Comparison of ENCODE assay signal across 8 mouse cellular contexts in genomic region chr15:83463369-83464082, GRCm38 (mm10). TPM values are rescaled to one million over a fixed set of nuclear protein-coding genes. Genes with fewer than 3 reads are reported as not detected.
DNase-seq lines count a peak whose midpoint lies in the region; ATAC-seq and TF ChIP-seq lines count a peak whose summit lies in the region.

No protein-coding gene starts in this region.

- peak overlapping the region; percentile 76 for H3K9ac ChIP-seq in lung, embryonic 14.5 days
- H3K9ac ChIP-seq in liver, embryonic 11.5 days (ENCODE audit: low read depth, low read length): peak overlapping the region; percentile 92
- peak overlapping the region; percentile 86 for H3K9ac ChIP-seq in stomach, embryonic 16.5 days (ENCODE audit: low read length)

- peaks cover 8% of the 10 kb centered on the region; the same call in 1 of the 2 replicates for H3K4me1 ChIP-seq in lung, embryonic 14.5 days (ENCODE audit: insufficient read depth)
- H3K4me1 ChIP-seq in bone marrow, adult 2 months (ENCODE audit: control insufficient read depth, insufficient read depth, low read length): peaks cover 4% of the 10 kb centered on the region; the same call in 1 of the 2 replicates
- H3K4me1 ChIP-seq in liver, embryonic 11.5 days (replicated peaks; ENCODE audit: control insufficient read depth, insufficient read depth, low read length): peaks cover 9% of the 10 kb centered on the region
- peaks cover 9% of the 10 kb centered on the region for H3K4me1 ChIP-seq in stomach, embryonic 16.5 days (ENCODE audit: control insufficient read depth, insufficient read depth, low read length)

- no peak for TF ChIP-seq POLR2A in bone marrow, adult 2 months (IDR thresholded peaks at IDR 0.05; ENCODE audit: borderline replicate concordance, control insufficient read depth, low read depth, low read length)

- peak overlapping the region; percentile 75 for H3K4me3 ChIP-seq in lung, embryonic 14.5 days (ENCODE audit: low read depth, low read length)
- peak overlapping the region; percentile 96 for H3K4me3 ChIP-seq in bone marrow, adult 2 months (replicated peaks; ENCODE audit: control insufficient read depth, low read depth, low read length)
- peak overlapping the region; percentile 89 for H3K4me3 ChIP-seq in liver, embryonic 11.5 days (ENCODE audit: low read depth, low read length)
- H3K4me3 ChIP-seq in stomach, embryonic 16.5 days (replicated peaks; ENCODE audit: low read length): peak overlapping the region; percentile 81

- intact Hi-C loops in left cerebral cortex, postnatal 36 days (cut with DNase I): no loop called here

- no peak for ATAC-seq in lung, embryonic 14.5 days (ENCODE audit: insufficient read depth)
- 0 out of 2 replicates have a peak, but pooled peaks have one; percentile 14 for ATAC-seq in granulocyte monocyte progenitor cell, adult 5-6 weeks (replicated peaks; ENCODE audit: poor library complexity, severe bottlenecking)
- ATAC-seq in liver, embryonic 11.5 days (replicated peaks; ENCODE audit: low FRiP score): no peak
- ATAC-seq in stomach, embryonic 16.5 days (ENCODE audit: insufficient read depth, low FRiP score): no peak

- peak; percentile 44 for DNase-seq in lung, embryonic 14.5 days
- no peak for DNase-seq in lung, postnatal 10 days
- DNase-seq in liver, embryonic 11.5 days (ENCODE audit: low spot score): no peak
- DNase-seq in left cerebral cortex, postnatal 36 days (ENCODE audit: low spot score in 2 of 2): no peak
- no peak for DNase-seq in gastrocnemius, postnatal 10 days

- TF ChIP-seq CTCF in lung, embryonic 14.5 days (IDR thresholded peaks at IDR 0.05; ENCODE audit: low read depth): no peak
- TF ChIP-seq CTCF in bone marrow, adult 2 months (IDR thresholded peaks at IDR 0.05; ENCODE audit: control insufficient read depth, insufficient read depth, low read length): no peak

- no peaks in the 10 kb centered on the region for H3K9me3 ChIP-seq in lung, embryonic 14.5 days (ENCODE audit: low read depth, low read length)
- H3K9me3 ChIP-seq in liver, embryonic 11.5 days (ENCODE audit: control insufficient read depth, low read length): no peaks in the 10 kb centered on the region
- H3K9me3 ChIP-seq in stomach, embryonic 16.5 days (replicated peaks; ENCODE audit: control insufficient read depth, low read length): no peaks in the 10 kb centered on the region

- no peaks in the 10 kb centered on the region for H3K36me3 ChIP-seq in lung, embryonic 14.5 days (ENCODE audit: insufficient read depth)
- H3K36me3 ChIP-seq in liver, embryonic 11.5 days (ENCODE audit: control insufficient read depth, insufficient read depth, low read length): no peaks in the 10 kb centered on the region
- H3K36me3 ChIP-seq in stomach, embryonic 16.5 days (ENCODE audit: control insufficient read depth, insufficient read depth, low read length): no peaks in the 10 kb centered on the region

- no peaks in the 10 kb centered on the region for H3K27me3 ChIP-seq in lung, embryonic 14.5 days (ENCODE audit: insufficient read depth, low read length)
- no peaks in the 10 kb centered on the region for H3K27me3 ChIP-seq in liver, embryonic 11.5 days (replicated peaks; ENCODE audit: control insufficient read depth, insufficient read depth, low read length)
- H3K27me3 ChIP-seq in stomach, embryonic 16.5 days (ENCODE audit: control insufficient read depth, insufficient read depth, low read length): no peaks in the 10 kb centered on the region

- peak overlapping the region; percentile 76; the same call in 1 of the 2 replicates for H3K27ac ChIP-seq in lung, embryonic 14.5 days (ENCODE audit: low read depth)
- H3K27ac ChIP-seq in bone marrow, adult 2 months (ENCODE audit: control insufficient read depth, insufficient read depth, low read depth, low read length, poor library complexity): peak overlapping the region; percentile 95
- H3K27ac ChIP-seq in liver, embryonic 11.5 days (ENCODE audit: low read depth, low read length): peak overlapping the region; percentile 78
- H3K27ac ChIP-seq in stomach, embryonic 16.5 days (ENCODE audit: low read length): peak overlapping the region; percentile 72

- peak overlapping the region; percentile 96 for H3K4me2 ChIP-seq in lung, embryonic 14.5 days
- H3K4me2 ChIP-seq in liver, embryonic 11.5 days: peak overlapping the region; percentile 83
- peak overlapping the region; percentile 96 for H3K4me2 ChIP-seq in stomach, embryonic 16.5 days (ENCODE audit: low read depth, low read length)

- 5% methylated on average over 17 of the region's 17 CpGs for WGBS in lung, embryonic 14.5 days
- WGBS in bone marrow, adult 2 months: 21% methylated on average over 17 of the region's 17 CpGs
- WGBS in liver, embryonic 11.5 days: 11% methylated on average over 17 of the region's 17 CpGs
- WGBS in stomach, embryonic 16.5 days: 5% methylated on average over 17 of the region's 17 CpGs

RNA-seq across cellular contexts. Expression of gene Pacsin2, which starts 0.9 kb away (rescaled TPM):
- polyA plus RNA-seq in lung, embryonic 14.5 days (2014; fragmentation: Nextera tagmentation; extraction: Ambion mirVana): 62.3 and 63.8 TPM in 2 replicates
- polyA plus RNA-seq in bone marrow, adult 2 months (2011; ENCODE audit: insufficient read depth, insufficient read length, low replicate concordance, missing spikeins): 47.6 and 48.2 TPM in 2 replicates
- 43.3 and 56.8 TPM in 2 replicates for total RNA-seq in granulocyte monocyte progenitor cell, adult 5-6 weeks (2014; fragmentation: Nextera tagmentation)
- 65.2 and 91.1 TPM in 2 replicates for total RNA-seq in granulocyte monocyte progenitor cell, adult 5-6 weeks (2017)
- 82.9 and 89.3 TPM in 2 replicates for polyA plus RNA-seq in liver, embryonic 11.5 days (2014; fragmentation: Nextera tagmentation; extraction: Ambion mirVana)
- polyA plus RNA-seq in stomach, embryonic 16.5 days (2015; fragmentation: Nextera tagmentation; extraction: Ambion mirVana): 64.5 and 67.9 TPM in 2 replicates
- 100 to 1,000 TPM in 1 of 2 experiments, 10 to 100 TPM in 1; 88.9 to 102 TPM for total RNA-seq in left cerebral cortex, postnatal 36 days (2021)
- total RNA-seq in gastrocnemius, postnatal 10 days (2021): 10 to 100 TPM; 42.8 to 44.4 TPM

RNA-seq across cellular contexts. Expression of gene Ttll1, which starts 47.2 kb away (rescaled TPM):
- 13.8 and 15.1 TPM in 2 replicates for polyA plus RNA-seq in lung, embryonic 14.5 days (2014; fragmentation: Nextera tagmentation; extraction: Ambion mirVana)
- polyA plus RNA-seq in bone marrow, adult 2 months (2011; ENCODE audit: insufficient read depth, insufficient read length, low replicate concordance, missing spikeins): 2.4 and 5.1 TPM in 2 replicates
- 5.3 and 9.0 TPM in 2 replicates for total RNA-seq in granulocyte monocyte progenitor cell, adult 5-6 weeks (2014; fragmentation: Nextera tagmentation)
- total RNA-seq in granulocyte monocyte progenitor cell, adult 5-6 weeks (2017): 2.8 and 4.6 TPM in 2 replicates
- 12.6 and 14.5 TPM in 2 replicates for polyA plus RNA-seq in liver, embryonic 11.5 days (2014; fragmentation: Nextera tagmentation; extraction: Ambion mirVana)
- polyA plus RNA-seq in stomach, embryonic 16.5 days (2015; fragmentation: Nextera tagmentation; extraction: Ambion mirVana): 20.9 and 21.0 TPM in 2 replicates
- 10 to 100 TPM; 49.7 to 52.3 TPM for total RNA-seq in left cerebral cortex, postnatal 36 days (2021)
- 1 to 10 TPM; 5.2 to 6.3 TPM for total RNA-seq in gastrocnemius, postnatal 10 days (2021)
